In genomic region chr6:113638302-113639040, GRCm38 (mm10) we compare ENCODE assay signal across 8 mouse cellular contexts. TPM values are rescaled to one million over a fixed set of nuclear protein-coding genes. Genes with fewer than 3 reads are reported as not detected.
DNase-seq lines count a peak whose midpoint lies in the region; ATAC-seq and TF ChIP-seq lines count a peak whose summit lies in the region.

Irak2 (plus strand) TSS chr6:113638467.

- H3K9ac ChIP-seq in ES-Bruce4 (ENCODE audit: low read depth, poor library complexity, severe bottlenecking), result peak within 1 kb of the TSS; percentile 28; the same call in 1 of the 2 replicates
- peak within 1 kb of the TSS; percentile 44 for H3K9ac ChIP-seq in forebrain, embryonic 15.5 days (replicated peaks)

- H3K9me3 ChIP-seq in ES-Bruce4 (replicated peaks; ENCODE audit: control insufficient read depth, insufficient read depth, low read length, poor library complexity, severe bottlenecking), result no peaks in the 10 kb centered on the region
- H3K9me3 ChIP-seq in forebrain, embryonic 15.5 days, result no peaks in the 10 kb centered on the region

- peak; percentile 95 for ATAC-seq in forebrain, embryonic 15.5 days (replicated peaks)
- ATAC-seq in neutrophil, adult 5-6 weeks (ENCODE audit: extremely low read depth, insufficient number of reproducible peaks, low FRiP score, poor library complexity, severe bottlenecking), result peak; percentile 97

- intact Hi-C loops in heart, postnatal 25 days (cut with DNase I), result loop anchor here (1.0 to 5.0 kb wide), 5 partner anchors 14 to 434 kb away; no protein-coding TSS in a partner anchor

- peak within 1 kb of the TSS; percentile 66 for H3K4me2 ChIP-seq in forebrain, embryonic 15.5 days (replicated peaks)

- TF ChIP-seq EP300 in ES-Bruce4 (IDR thresholded peaks at IDR 0.05; ENCODE audit: insufficient read depth, low read depth, low read length), result peak; percentile 44; the same call in 1 of the 2 replicates

- peak within 1 kb of the TSS; percentile 71 for H3K4me3 ChIP-seq in ES-Bruce4 (ENCODE audit: low read depth, low read length)
- H3K4me3 ChIP-seq in forebrain, embryonic 15.5 days, result peak within 1 kb of the TSS; percentile 45
- peak within 1 kb of the TSS; percentile 99 for H3K4me3 ChIP-seq in lung, adult 2 months (replicated peaks; ENCODE audit: extremely low read depth, low read depth, low read length)

- no peak for TF ChIP-seq POLR2A in ES-Bruce4 (IDR thresholded peaks at IDR 0.05; ENCODE audit: insufficient read depth, low read length)
- peak; percentile 97 for TF ChIP-seq POLR2A in lung, adult 2 months (IDR thresholded peaks at IDR 0.05; ENCODE audit: borderline replicate concordance, extremely low read depth, low read depth, low read length)

- no peaks in the 10 kb centered on the region for H3K27me3 ChIP-seq in ES-Bruce4 (ENCODE audit: control insufficient read depth, insufficient read depth, low read length, poor library complexity, severe bottlenecking)
- H3K27me3 ChIP-seq in forebrain, embryonic 15.5 days, result no peaks in the 10 kb centered on the region

- 8% methylated on average over 37 of the region's 37 CpGs for WGBS in forebrain, embryonic 15.5 days
- WGBS in lung, adult 2 months, result 7% methylated on average over 37 of the region's 37 CpGs

- H3K27ac ChIP-seq in ES-Bruce4 (ENCODE audit: insufficient read depth, low read length), result no peak within 1 kb of the TSS
- no peak within 1 kb of the TSS for H3K27ac ChIP-seq in forebrain, embryonic 15.5 days (replicated peaks)

- peak; percentile 98 for TF ChIP-seq CTCF in ES-Bruce4 (IDR thresholded peaks at IDR 0.05; ENCODE audit: low read depth, low read length)
- TF ChIP-seq CTCF in lung, adult 2 months (IDR thresholded peaks at IDR 0.05; ENCODE audit: insufficient read depth, low read length), result peak; percentile 82

- DNase-seq in cerebellum, adult 11 months, result peak; percentile 93
- DNase-seq in heart, postnatal 25 days (ENCODE audit: low spot score), result peak; percentile 93
- peak; percentile 87 to 97 for DNase-seq in layer of hippocampus, adult 18-20 months (ENCODE audit: low spot score in 2 of 2)
- peak; percentile 94 for DNase-seq in lung, adult 2 months
- DNase-seq in thymus, adult 18-20 months, result peak; percentile 86 to 88

- H3K36me3 ChIP-seq in ES-Bruce4 (ENCODE audit: control insufficient read depth, insufficient read depth, low read length, poor library complexity, severe bottlenecking), result no peaks in the 10 kb centered on the region
- no peaks in the 10 kb centered on the region for H3K36me3 ChIP-seq in forebrain, embryonic 15.5 days

- no peaks in the 10 kb centered on the region for H3K4me1 ChIP-seq in ES-Bruce4 (ENCODE audit: control insufficient read depth, insufficient read depth, low read length)
- H3K4me1 ChIP-seq in forebrain, embryonic 15.5 days, result no peaks in the 10 kb centered on the region
- H3K4me1 ChIP-seq in lung, adult 2 months (ENCODE audit: control insufficient read depth, insufficient read depth, low read length), result peaks cover 3% of the 10 kb centered on the region; the same call in 1 of the 2 replicates

RNA-seq across cellular contexts. Expression of gene Irak2, which starts in this region (rescaled TPM):
- polyA plus RNA-seq in ES-Bruce4 (2011; ENCODE audit: insufficient read depth, insufficient read length, low read depth, missing spikeins), result 6.6 and 10.1 TPM in 2 replicates
- 1.3 and 1.5 TPM in 2 replicates for polyA plus RNA-seq in forebrain, embryonic 15.5 days (2015; fragmentation: Nextera tagmentation; extraction: Ambion mirVana)
- 10 to 100 TPM in 1 of 2 experiments, 1 to 10 TPM in 1; 9.7 to 10.6 TPM for total RNA-seq in heart, postnatal 25 days (2021)
- total RNA-seq in layer of hippocampus, adult 18-20 months (2021), result 10 to 100 TPM; 21.1 to 27.2 TPM
- 48.8 and 53.8 TPM in 2 replicates for polyA plus RNA-seq in lung, adult 2 months (2012; rRNA removed)
- total RNA-seq in neutrophil, adult 5-6 weeks (2017), result 151 and 160 TPM in 2 replicates

Comparison
In these comparisons a context has a peak if more than half of its experiments do, and no peak if none do; other contexts are left out.
1. H3K4me3 ChIP-seq: peak in every context shown above with its lines; median percentile 99 in lung, adult 2 months; 71 in ES-Bruce4; 45 in forebrain, embryonic 15.5 days.